Mouse (Mus musculus) T-helper 2 cell (primary cell): ENCODE data around the gene Mars.
"Not testable (repeated sequence)": the region's sequence is repeated elsewhere in the genome, so short reads cannot be mapped to it uniquely, and the experiment has no call there.

Experiments
- in situ Hi-C: fragments of 300-600 bp; cut with MboI, MseI; formaldehyde crosslinking; loops from one replicate; pipeline ENCODE4 v1.15.1; 2025; ENCODE audit warnings: high pct_unique_total_duplicates

Mars gene

DNA sequence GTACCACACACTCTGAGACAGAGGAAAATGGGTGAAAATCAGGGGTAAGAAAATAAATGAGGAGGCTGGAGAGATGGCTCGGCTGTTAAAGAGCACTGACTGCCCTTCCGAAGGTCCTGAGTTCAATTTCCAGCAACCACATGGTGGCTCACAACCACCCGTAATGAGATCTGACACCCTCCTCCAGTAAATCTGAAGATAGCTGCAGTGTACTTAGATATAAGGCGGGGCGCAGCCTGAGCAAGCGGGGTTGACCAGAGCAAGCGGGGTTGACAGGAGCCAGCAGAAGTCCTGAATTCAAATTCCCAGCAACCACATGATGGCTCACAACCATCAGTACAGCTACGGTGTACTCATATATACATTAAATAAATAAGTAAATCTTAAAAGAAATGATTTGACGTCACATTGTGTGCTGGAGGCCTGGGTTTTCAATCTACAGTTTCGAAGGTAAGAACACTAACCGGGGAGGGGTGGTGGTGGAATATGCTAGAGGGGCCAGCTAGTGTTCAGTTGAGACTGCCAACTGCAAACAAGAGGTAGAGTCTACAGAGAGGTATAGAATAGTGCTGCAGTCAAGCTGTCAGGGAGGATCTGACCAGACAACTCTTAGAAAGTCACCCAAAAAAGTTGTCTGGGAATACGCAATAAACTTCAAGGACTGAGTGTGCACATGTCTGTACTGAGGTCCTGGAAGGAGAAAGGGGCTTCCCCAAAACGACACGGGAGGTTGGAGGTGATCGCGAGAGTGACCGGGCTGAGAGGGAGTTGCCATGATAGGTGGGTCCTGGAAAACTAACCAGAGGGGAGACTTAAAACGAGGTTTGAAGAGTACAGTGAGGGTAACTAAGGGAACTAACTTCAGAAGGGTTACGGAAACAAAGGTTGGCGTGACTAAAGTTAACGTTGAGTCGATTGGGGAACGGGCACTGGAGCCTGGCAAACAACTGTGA is 787 bp downstream of the Mars start:
- in situ Hi-C loops = no loop called here

DNA sequence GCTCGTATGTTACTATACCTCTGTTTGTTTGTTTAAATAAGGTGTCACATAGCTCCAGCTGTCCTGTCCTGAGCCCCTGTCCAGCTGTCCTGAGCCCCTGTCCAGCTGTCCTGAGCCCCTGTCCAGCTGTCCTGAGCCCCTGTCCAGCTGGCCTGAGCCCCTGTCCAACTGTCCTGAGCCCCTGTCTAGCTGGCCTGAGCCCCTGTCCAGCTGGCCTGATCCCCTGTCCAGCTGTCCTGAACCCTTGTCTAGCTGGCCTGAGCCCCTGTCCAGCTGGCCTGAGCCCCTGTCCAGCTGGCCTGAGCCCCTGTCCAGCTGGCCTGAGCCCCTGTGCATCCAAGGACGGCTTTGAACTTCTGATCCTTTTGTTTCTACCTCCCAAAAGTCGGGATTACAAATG is 2.4 kb downstream of the Mars start:
- in situ Hi-C loops = not testable (repeated sequence)

DNA sequence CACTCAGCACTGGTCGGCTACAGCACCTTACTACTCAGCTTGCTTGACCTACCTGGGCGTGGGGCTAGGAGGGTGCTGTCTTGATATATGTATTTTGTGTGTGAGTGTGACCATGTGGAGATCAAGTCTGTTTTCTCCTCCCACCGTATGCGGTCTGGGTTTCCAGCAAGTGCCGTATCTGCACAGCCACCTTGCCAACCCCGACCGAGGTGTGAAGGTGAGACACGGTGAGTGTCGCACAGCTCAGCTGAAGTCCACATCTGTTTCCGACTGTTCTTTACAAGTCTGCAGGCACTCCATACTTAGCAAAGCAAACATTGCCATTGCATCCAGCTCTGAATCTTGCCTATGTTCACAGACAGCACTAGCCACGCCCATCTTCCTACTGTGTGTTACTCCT is 8.4 kb downstream of the Mars start:
- in situ Hi-C loops = no loop called here

DNA sequence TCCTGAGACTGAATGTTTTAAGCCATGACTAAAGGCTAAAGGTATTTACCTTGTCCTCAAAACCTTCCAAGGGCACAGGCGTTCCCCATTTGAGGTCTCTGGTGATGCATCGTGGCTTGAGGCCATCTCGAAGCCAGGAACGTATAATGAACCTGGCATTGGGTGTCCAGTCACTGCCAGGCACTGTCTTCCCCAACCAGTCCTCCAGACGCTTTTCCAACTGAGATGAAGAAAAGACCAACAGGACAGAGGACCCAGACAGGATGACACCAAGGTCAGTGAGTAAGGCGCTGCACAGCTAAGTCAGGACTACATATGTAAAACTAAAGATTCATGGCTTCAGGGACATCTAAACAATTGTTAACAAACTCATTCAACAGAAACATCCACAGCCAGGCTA is 11.2 kb downstream of the Mars start:
- in situ Hi-C loops = no loop called here

DNA sequence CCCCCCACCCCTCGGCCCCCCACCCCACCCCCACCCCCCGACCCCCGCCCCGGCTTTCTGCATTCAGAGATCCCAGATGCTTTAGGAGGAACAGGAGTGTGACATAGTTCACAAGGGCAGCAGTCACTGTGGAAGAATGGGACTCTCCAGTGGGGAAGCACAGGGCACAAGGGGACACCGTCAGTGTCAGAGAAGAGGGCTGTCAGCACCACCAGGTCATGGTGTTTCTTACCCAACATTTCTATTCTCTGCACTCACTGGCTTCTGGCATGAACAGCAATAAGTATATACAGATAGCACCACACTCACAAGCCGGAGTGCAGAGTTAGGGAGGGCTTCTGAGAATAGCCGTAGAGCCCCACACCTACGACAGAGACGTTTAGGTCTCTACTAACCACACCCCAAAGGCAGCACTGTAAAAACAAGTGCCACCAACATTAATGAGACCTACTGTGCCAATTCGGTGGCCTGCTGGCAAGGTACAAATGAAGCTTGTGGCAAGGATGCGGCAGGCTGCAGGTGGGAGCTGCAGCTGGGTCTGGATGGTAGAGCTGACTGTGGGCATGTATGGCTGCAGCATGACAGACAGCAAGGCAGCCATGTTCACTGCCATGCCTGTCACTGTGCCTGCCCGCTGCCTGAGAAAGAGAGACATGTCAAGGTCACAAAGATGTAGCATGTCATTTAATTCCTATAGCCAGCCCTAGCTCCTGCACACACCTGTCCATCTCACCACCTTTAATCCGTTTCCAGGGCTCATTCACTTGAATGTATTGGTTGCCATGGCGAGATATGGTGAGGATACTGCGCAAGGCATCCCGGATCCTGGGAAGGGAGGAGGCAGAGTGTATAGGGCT is 14.3 kb downstream of the Mars start:
- in situ Hi-C loops = no loop called here

DNA sequence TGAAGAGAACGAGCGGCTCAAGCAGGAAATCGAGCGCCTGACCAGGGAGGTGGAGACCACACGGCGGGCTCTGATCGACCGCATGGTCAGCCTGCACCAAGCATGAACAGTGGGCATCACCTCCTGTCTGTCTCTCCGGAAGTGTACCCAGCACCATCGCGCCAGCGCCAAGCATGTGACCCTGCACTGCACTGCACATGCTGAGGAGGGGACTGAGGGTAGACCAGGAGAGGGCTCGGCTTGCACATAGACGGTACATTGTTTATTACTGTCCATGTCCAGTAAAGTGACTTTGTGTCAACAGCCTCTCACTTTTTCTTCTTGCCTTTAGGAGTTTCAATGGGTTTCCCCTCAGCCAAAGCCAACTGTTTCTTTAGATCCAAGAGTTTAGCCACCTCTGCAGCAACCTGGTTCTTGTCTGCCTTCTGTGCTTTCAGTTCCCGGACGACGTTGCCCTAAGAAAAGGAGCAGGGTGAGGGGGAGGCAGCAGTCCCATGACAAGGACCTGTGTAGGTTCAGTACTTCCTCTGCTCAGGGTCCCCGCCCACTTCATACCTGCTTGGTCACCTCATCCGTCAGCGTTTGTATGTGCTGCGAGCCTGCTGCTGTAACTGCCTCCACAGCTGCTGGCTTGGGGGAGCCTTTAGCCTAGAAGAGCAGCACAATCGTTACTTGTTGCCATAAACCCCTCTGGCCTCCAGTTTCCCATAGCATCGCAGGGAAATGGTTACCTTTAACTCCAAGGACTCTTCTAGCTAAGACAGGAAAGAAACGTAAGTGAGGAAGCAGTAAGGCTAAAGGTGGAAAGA is 15.4 kb downstream of the Mars start:
- in situ Hi-C loops = no loop called here

DNA sequence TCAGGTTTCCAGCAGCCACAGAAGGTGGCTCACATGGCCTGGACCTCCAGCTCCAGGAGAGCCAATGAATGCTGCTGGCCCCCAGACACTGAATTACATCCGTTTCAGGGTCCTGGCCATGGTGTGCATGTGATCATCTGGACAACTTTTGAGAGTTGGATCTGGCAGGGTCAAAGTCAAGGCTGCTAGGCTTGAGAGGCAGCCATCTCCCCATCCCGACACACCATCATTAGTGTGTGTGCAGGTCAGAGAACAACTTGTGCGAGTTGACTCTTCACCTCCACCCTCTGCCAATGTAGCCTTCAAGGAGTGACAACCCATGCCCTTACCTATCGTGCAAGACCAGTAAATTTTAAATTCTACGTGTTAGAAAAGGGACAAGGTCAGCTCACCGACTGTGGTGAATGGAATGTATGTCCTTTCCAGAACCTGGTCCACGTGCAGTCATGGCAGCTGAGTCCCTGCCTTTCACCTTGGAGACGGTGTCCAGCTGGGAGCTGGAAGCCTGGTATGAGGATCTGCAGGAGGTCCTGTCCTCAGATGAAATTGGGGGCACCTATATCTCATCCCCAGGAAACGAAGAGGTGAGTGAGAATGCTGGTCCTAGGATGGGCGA is 16.6 kb downstream of the Mars start:
- in situ Hi-C loops = no loop called here

DNA sequence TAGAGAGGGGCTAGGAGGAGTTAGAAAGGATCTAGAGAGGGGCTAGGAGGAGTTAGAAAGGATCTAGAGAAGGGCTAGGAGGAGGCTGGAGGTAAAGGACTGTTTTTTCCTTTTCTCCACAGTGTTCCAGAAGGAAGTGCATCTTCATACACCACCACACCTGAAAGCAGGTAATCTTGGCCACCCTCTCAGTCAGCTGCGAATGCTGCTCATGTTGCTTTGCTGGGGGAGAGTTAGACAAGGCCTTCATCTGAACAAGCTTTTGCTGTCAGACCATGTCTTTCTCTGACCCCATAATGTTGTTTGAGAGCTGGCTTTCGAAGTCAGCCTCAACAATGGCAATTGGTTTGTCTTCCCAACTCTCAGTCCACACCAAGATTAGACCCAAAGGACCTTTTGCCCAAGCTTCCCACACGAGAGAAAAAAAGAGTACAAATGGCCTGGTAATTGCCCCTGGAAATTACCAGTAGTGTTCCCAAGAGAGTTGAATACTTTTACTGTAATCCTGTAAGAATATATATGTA is 17.9 kb downstream of the Mars start:
- in situ Hi-C loops = no loop called here

DNA sequence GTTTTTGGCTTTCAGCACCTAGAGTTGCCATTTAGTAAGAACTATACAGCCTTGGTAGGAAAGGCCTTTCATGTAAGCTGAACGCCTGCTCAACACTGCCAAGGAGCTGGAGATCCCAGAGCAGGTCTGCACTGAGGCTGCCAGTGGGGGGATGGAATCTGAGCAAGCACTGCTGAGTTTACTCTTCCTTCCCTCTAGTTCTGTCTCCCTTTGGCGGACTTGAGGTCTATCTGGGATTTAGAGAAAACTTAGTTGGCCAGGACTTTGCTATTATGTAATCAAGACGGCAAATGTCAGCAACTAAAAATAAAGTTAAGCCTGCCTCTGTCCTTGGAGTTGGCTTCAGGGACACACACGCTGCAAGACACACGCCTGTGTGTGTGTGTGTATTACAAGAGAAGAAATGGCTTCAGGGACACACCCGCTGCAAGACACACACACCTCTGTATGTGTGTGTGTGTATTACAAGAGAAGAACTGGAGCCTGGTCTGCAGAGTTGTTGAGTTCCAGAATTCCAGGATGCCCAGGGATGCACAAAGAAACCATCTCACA is 18.5 kb downstream of the Mars start:
- in situ Hi-C loops = no loop called here

DNA sequence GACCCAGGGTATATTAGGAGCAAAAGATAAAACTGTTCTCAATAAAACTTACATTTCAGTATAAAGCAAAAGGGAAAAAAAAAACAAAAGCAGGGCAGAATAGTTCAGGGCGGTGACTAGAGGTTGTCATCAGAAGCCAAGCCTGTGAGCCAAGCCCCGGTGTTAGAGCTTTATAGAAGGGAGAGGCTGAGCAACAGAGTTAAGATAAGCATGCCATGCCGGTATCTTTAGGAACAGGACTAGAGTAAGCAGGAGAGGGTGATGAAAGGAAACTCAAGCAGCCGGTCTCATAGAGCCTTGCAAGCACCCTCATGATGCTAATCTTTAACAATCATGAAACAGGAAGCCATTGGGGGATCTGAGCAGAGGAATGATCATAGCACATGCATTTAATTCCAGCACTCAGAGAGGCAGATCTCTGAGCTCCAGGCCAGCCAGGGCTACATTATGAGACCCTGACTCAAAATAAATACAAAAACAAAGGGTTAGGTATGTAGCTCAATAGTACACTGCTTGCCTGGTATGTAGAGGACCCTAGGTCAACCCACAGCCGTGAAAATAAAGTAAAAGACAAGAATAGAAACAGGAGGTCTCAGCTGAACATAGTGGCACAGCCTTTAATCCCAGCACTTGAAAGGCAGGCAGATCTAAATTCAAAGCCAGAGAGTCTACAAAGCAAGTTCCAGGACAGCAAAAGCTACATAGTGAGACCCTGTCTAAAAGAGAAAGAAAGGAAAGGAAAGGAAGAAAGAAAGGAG is 19.5 kb downstream of the Mars start:
- in situ Hi-C loops = no loop called here

DNA sequence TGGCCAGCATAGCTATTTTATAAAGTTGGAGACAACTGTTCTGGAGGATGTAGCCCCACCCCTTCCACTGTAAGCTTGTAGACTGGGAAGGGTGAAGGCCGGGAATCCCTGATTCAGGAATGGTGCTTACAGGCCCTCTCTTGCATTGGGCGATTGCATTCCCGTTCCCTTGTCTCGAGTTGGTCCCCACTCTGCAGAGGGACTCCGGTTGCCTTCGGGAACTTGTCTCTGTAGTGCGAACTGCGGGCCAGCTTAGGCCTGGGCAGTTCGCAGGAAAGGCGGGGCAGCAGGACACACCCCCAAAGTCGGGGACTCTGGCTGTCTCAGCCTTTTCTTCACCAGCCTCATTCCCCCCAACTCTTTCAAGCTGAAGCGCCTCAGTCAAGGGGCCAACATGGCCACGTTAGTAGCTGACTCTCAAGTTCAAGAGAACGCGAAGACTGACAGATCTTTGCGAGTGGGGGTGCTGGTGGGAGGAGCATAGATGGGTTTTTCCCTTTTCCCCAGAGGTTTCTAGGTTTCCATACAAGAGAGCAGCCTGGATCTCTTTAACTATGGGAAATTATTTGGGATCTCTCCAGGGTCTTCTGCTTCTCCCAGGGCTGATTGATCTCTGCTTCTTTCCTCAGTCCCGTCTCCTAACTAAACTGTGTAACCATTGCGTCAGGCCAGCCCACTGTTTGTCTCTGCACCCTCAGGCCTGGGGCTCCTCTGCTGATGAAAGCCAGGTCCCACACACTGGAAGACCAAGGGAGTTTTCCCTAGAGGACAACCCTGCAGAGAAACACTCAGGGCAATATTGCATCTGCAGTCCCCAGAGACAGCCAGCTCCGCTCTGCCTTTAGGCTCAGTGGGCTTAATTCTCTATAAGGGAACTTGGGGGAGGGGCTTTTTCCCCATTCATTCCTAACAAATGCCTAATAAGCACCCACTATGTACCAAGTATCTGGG is 20.4 kb downstream of the Mars start:
- in situ Hi-C loops = no loop called here

DNA sequence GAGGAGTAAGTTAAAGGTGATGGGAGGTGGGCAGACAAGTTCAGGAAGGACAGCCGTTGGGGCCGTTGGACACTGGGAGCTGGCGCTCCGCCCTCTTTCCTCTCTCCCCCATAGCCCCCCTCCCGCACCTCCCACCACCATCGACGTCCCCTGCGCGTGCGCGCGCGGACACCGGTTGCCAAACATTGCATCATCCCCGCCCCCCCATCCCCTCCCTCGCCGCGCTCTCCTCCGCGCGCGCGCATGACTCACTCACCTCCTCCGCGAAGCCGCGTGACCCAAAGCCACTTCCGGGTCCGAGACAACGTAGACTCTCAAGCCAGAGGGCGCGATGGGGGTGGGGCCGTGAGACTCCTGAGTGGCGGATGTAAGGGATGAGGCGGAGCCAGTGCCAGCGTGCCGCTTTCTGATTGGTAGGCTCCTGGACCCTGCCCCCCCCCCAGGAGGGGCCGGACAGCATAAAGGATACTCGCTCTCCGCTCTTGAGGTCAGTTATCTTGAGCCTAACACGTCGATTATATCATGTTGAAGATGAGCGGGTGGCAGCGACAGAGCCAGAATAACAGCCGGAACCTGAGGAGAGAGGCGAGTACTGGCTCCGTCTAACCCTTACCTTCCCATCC is 21.2 kb downstream of the Mars start:
- in situ Hi-C loops = no loop called here

DNA sequence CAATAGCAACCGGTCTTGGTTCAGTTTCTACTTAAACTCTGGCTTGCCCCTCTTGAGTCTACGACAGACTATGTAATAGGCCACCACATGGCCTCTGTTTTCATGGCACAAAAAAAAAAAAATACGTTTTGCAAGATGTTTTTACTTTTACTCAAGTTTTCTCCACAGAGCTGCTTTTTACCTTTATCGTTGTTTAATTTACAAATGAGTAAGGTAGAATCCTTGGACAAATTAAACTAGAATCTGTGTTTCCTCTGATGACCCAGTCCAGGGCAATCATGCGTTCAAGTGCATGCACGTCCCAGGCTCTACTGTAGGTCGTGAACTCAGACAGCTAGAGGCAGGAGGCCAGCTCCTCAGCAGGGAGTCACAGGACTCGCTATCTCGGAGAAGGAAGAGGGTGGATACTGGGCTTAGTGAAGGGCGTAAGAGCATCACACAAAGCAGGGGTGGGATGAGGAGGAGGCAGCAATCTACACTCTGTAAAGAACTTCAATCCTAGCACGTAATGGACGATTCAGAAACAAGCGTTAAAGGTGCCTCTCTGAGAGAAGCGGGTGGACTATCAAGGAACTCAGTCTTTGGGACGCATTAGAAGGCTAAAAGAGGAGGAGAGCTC is 21.9 kb downstream of the Mars start:
- in situ Hi-C loops = no loop called here

DNA sequence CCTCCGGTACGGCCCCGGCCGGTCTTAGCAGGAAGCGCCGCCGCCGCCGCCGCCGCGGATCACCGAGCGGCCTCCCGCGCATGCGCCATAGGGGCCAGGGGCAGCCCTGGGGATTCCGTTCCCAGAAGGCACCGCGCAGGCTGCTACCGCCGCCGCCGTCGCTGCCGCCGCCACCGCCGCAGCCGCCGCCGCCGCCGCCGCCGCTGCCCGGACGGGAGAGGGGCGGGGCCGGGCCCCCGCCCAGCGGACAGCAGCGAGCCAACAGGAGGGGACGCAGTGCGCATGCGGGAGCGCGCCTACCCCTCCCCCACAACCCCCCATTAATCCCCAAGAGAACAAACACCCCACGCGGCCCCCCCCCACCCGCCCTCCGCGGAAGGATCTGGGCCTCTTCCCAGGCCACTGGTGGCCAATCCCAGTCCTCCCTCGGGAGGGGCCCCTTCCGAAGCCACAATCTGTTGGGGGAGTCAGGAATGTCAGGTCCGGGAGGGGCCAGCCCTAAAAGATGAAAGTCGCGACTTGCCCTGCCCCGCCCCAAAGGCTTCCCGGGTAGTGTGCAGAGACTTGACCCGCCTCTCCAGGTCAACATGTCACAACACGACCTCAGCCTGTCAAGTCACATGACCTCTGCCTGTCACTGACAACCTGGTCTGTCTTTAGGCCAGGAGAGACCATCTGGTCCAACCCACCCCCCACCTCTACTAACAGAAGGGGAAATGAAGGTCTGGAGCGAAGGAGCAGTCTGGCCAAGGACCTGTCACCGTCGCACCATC is 22.6 kb downstream of the Mars start, which contains the start of gene Mbd6:
Gene Mbd6 (minus strand): TSS at position 219 of the 773 bp plus-strand sequence.
- in situ Hi-C loops = no loop called here

DNA sequence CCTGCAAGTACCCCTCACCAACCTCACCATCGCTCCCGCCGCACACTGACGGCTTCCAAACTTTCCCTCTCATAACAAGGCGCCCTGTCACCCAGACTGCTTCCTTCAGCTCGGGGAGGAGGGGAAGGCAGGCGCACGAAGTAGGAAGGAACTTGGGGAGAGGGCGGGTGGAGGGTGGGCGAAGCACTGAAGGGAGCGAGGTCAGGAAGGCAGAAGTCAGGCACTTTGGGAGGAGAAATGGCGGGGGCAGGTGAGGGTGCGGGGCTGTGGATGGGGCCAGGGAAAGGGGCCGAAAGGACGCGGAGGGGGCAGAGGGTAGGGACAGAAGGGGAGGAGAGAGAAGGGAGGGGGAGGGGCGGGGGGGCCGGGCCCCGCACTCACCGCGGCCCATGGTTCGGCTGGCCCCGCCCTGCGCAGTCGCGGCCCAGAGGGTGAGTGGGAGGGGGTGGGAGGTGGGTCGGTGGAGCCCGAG is 23.2 kb downstream of the Mars start:
- in situ Hi-C loops = no loop called here

DNA sequence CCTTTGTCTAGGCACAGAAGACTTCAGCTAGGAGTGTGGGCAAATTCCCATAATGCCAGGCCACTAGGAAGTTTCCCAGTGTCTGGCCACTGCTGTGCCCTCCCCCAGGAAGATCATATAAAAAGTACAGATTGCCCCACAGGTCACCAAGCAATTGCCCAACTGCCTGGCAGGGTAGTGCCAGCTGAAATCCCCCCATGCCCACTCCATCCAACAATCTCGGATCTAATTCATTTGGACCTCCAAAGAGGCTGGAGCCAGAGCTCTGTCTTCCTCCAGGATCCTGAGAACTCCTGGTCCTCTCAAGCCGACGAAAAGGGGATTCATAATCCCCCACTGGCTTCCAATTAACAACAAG is 23.7 kb downstream of the Mars start:
- in situ Hi-C loops = no loop called here

DNA sequence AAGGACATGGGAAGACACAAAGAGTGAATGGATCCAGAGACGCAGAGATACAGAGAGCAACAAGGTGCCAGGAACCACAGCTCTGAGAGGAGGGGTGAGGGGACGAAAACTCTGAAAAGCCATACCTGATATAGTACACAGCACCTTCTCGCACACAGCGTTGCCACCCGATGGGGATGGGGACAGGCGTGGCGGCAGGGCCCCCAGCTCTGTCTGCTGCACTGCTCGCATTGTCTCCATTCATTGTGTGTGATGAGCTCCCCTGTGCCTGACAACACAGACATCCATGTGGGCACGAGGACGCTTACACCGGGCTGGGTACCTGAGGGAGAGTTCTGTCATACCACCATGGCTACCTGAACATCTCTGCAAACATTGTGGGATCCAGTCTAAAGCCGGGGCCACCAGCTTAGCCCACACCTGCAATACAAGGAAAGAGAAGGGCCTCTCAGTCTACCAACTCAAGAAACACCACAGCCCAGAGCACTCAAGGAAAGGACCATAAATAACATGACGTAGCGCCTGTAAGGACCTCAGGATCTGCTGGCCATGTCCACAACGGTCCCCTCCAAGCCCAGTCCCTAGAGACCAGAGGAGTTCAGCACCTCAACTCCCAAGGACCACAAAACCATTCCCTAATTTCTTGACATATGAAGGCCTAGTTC is 24.2 kb downstream of the Mars start:
- in situ Hi-C loops = no loop called here
